Mouse (Mus musculus): Measurements from ENCODE around the gene Thap4. TPM values are rescaled to one million over a fixed set of nuclear protein-coding genes. Genes with fewer than 3 reads are reported as not detected.
"Not testable (repeated sequence)": the region's sequence is repeated elsewhere in the genome, so short reads cannot be mapped to it uniquely, and the experiment has no call there.

The Thap4 gene
- polyA plus RNA-seq, 1 experiment from 2014 or later, result 16.1 TPM

DNA sequence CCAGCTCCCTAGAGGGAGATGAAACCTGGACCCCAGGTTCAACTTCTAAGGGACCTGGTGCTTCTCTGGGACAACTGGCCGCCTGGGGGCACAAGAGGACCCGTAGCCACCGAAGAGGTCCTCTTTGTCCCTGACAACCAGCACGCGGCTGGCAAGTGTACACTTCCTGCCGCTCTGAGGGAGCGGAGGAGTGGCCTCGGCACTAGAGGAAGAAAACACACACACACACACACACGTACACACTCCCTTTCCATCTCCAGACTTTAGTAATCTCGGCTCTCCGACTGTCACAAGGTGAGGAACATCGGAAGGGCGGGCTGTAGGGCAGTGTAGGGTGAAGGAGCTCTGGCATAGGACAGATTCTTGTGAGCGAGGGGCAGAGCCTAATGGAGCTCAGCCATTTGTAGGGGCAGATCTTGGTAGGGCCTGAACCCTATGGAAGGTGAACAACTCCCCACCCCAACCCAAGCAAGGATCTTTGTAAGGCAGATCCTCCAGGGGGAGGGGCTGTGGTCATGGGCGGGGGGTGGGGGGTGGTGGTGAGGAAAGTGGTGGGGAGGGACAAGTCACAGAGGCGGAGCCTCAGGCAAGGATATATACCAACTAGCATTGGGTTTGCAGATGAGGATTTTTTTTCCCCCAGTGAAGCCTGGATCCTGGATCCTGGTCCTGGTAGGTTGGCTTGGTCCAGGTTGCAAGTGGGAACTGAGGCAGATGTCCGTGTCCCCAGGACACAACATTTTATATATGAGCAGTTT lies 85.7 kb downstream of the Thap4 start:
- Histone ChIP-seq H3K36me3 (no peaks in the 10 kb centered on the region), H3K9me3 (replicated peaks) (no peaks in the 10 kb centered on the region), H3K4me3 (replicated peaks) (peak overlapping the region; percentile 49), H3K9ac (peak overlapping the region; percentile 49; the same call in 1 of the 2 replicates), H3K4me1 (replicated peaks) (peaks cover 32% of the 10 kb centered on the region), H3K27ac (peak overlapping the region; percentile 5; the same call in 1 of the 2 replicates), H3K4me2 (peak overlapping the region; percentile 70), H3K27me3 (no peaks in the 10 kb centered on the region)
- ATAC-seq (ENCODE audit: low read depth), result peak; percentile 71
- peak; percentile 53 for DNase-seq
- 8% methylated on average over 17 of the region's 17 CpGs for WGBS (ENCODE audit: insufficient replicate concordance)

GRCm38 (mm10) chr1:93667760-93668400 lies 86.8 kb downstream of the Thap4 start:
- WGBS (ENCODE audit: insufficient replicate concordance), result 25% methylated on average over 13 of the region's 13 CpGs
- peak; percentile 64 for ATAC-seq (ENCODE audit: low read depth)
- Histone ChIP-seq H3K9ac (no peak overlapping the region), H3K36me3 (no peaks in the 10 kb centered on the region), H3K4me1 (replicated peaks) (peaks cover 32% of the 10 kb centered on the region), H3K4me2 (peak overlapping the region; percentile 70), H3K9me3 (replicated peaks) (no peaks in the 10 kb centered on the region), H3K27me3 (no peaks in the 10 kb centered on the region), H3K27ac (no peak overlapping the region), H3K4me3 (replicated peaks) (0 out of 2 replicates have a peak overlapping the region, but pooled peaks have one; percentile 16)
- DNase-seq, result peak; percentile 57

DNA sequence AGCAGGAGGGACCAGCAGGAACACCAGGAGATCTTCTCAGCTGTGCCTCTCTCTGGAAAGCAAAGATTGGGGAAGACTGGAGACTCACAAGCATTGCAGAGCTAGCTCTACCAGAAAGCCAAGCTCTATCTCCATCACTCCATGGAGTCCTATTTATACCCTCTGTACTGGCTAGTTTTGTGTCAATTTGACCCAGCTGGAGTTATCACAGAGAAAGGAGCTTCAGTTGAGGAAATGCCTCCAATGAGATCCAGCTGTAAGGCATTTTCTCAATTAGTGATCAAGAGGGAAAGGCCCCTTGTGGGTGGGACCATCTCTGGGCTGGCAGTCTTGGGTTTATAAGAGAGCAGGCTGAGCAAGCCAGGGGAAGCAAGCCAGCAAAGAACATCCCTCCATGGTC lies 96.1 kb downstream of the Thap4 start, which contains the start of gene Stk25:
Gene Stk25 (minus strand): TSS at position 101 of the 400 bp plus-strand sequence.
- H3K4me2 ChIP-seq; H3K9ac ChIP-seq; H3K4me1 ChIP-seq (replicated peaks); H3K36me3 ChIP-seq; H3K9me3 ChIP-seq (replicated peaks); H3K27me3 ChIP-seq; H3K27ac ChIP-seq; H3K4me3 ChIP-seq (replicated peaks); DNase-seq; ATAC-seq (ENCODE audit: low read depth): not testable (repeated sequence)

GRCm38 (mm10) chr1:93657025-93657360 lies 97.7 kb downstream of the Thap4 start:
- Histone ChIP-seq H3K36me3 (no peaks in the 10 kb centered on the region), H3K4me2 (no peak overlapping the region), H3K4me1 (replicated peaks) (no peaks in the 10 kb centered on the region), H3K27ac (no peak overlapping the region), H3K4me3 (replicated peaks) (no peak overlapping the region), H3K9me3 (replicated peaks) (no peaks in the 10 kb centered on the region), H3K27me3 (no peaks in the 10 kb centered on the region), H3K9ac (no peak overlapping the region)
- DNase-seq, result no peak
- no peak for ATAC-seq (ENCODE audit: low read depth)
- 62% methylated on average over 5 of the region's 5 CpGs for WGBS (ENCODE audit: insufficient replicate concordance)

DNA sequence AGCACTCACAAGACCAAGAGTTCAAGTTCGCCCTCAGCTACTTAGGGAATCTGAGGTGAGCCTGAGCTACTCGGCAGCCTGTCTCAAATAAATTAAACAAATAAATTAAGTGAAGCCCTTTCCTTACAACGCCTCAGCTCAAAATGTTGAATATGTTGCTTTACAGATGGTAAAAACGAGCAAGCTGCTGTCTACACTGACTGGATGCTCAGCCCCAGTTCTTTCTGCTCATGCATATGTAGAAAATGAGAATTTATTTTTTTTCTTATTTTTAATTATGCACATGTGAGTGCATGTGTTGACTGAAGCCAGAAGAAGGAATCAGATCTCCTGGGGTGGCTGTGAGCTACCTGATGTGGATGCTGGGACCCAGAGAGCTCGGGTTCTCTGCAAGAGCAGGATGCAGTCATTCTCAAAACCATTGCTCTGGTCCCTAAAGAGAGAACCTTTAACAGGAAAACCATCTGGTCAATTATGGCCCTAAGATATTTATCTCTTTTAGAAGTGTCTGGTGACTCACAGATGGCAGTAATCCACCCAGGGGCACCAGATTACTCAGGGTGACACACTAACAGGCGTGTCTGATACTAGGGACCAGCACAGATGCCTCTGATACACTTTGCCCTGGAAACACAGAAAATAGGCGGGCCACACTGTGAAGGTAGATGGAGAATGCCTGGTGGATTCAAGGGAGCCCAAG lies 98.2 kb downstream of the Thap4 start:
- Histone ChIP-seq H3K4me3 (replicated peaks) (no peak overlapping the region), H3K27ac (no peak overlapping the region), H3K9ac (no peak overlapping the region), H3K9me3 (replicated peaks) (no peaks in the 10 kb centered on the region), H3K4me1 (replicated peaks) (no peaks in the 10 kb centered on the region), H3K36me3 (no peaks in the 10 kb centered on the region), H3K4me2 (no peak overlapping the region), H3K27me3 (no peaks in the 10 kb centered on the region)
- ATAC-seq (ENCODE audit: low read depth), result no peak
- 49% methylated on average over 7 of the region's 7 CpGs for WGBS (ENCODE audit: insufficient replicate concordance)
- no peak for DNase-seq

GRCm38 (mm10) chr1:93654798-93655197 lies 99.9 kb downstream of the Thap4 start:
- Histone ChIP-seq H3K4me1 (replicated peaks) (peaks cover 2% of the 10 kb centered on the region), H3K27ac (no peak overlapping the region), H3K9me3 (replicated peaks) (no peaks in the 10 kb centered on the region), H3K27me3 (no peaks in the 10 kb centered on the region), H3K4me2 (no peak overlapping the region), H3K36me3 (no peaks in the 10 kb centered on the region), H3K9ac (no peak overlapping the region), H3K4me3 (replicated peaks) (no peak overlapping the region)
- 0 out of 2 replicates have a peak, but pooled peaks have one; percentile 45 for ATAC-seq (ENCODE audit: low read depth)
- no peak for DNase-seq
- WGBS (ENCODE audit: insufficient replicate concordance), result 51% methylated on average over 2 of the region's 2 CpGs

DNA sequence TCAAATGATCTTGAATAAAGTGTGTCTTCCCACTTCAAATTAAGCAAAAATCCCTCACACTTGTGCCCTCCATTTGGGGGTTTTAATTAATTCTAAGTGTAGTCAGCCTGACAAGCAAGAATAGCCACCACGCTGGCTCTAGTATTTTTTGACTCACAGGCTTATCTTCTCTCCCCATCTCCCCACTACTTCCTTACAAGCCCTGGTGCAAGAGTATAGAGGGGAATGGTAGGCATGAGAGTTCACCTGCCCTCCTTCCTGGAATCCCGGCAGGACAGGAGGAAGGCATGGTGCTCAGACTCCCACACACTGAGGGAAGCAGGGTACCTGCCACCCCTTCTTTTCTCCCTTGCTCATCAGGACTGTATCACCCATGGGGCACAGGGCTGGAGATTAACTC lies 100.4 kb downstream of the Thap4 start:
- H3K36me3 ChIP-seq, result no peaks in the 10 kb centered on the region
- DNase-seq (no peak), ATAC-seq (ENCODE audit: low read depth) (no peak)
- H3K9ac ChIP-seq, result no peak overlapping the region
- no peak overlapping the region for H3K4me3 ChIP-seq (replicated peaks)
- peaks cover 6% of the 10 kb centered on the region for H3K4me1 ChIP-seq (replicated peaks)
- no peaks in the 10 kb centered on the region for H3K27me3 ChIP-seq
- no peaks in the 10 kb centered on the region for H3K9me3 ChIP-seq (replicated peaks)
- no peak overlapping the region for H3K27ac ChIP-seq
- 15% methylated on average over 2 of the region's 2 CpGs for WGBS (ENCODE audit: insufficient replicate concordance)
- H3K4me2 ChIP-seq, result no peak overlapping the region

Other genes starting within 250 kb of the Thap4 start
- 0.77 and 1.3 TPM in 2 replicates for gene Farp2, start 242.8 kb downstream of the Thap4 start, polyA plus RNA-seq (2015; fragmentation: Nextera tagmentation; extraction: Ambion mirVana)
- 46.1 and 46.4 TPM in 2 replicates for gene Stk25, start 96.2 kb downstream of the Thap4 start, polyA plus RNA-seq (2015; fragmentation: Nextera tagmentation; extraction: Ambion mirVana)
- gene Bok, start 69.2 kb downstream of the Thap4 start, polyA plus RNA-seq (2015; fragmentation: Nextera tagmentation; extraction: Ambion mirVana), result 3.6 and 5.0 TPM in 2 replicates
- 64.6 and 76.8 TPM in 2 replicates for gene Atg4b, start 3.4 kb downstream of the Thap4 start, polyA plus RNA-seq (2015; fragmentation: Nextera tagmentation; extraction: Ambion mirVana)
- 169 and 181 TPM in 2 replicates for gene Dtymk, start 47.1 kb upstream of the Thap4 start, polyA plus RNA-seq (2015; fragmentation: Nextera tagmentation; extraction: Ambion mirVana)
- gene Ing5, start 49.1 kb upstream of the Thap4 start, polyA plus RNA-seq (2015; fragmentation: Nextera tagmentation; extraction: Ambion mirVana), result 12.3 and 13.0 TPM in 2 replicates
- gene D2hgdh, start 70.0 kb upstream of the Thap4 start, polyA plus RNA-seq (2015; fragmentation: Nextera tagmentation; extraction: Ambion mirVana), result 5.8 and 6.1 TPM in 2 replicates
- not detected in 2 replicates for gene Gal3st2, start 106.4 kb upstream of the Thap4 start, polyA plus RNA-seq (2015; fragmentation: Nextera tagmentation; extraction: Ambion mirVana)
- gene Gal3st2b, start 163.4 kb upstream of the Thap4 start, polyA plus RNA-seq (2015; fragmentation: Nextera tagmentation; extraction: Ambion mirVana), result not detected in 2 replicates
- not detected in 2 replicates for gene Gal3st2c, start 235.6 kb upstream of the Thap4 start, polyA plus RNA-seq (2015; fragmentation: Nextera tagmentation; extraction: Ambion mirVana)

Data from liver, embryonic 13.5 days (tissue).